Comparison of ENCODE assay signal across 24 mouse cellular contexts in the genomic region with DNA sequence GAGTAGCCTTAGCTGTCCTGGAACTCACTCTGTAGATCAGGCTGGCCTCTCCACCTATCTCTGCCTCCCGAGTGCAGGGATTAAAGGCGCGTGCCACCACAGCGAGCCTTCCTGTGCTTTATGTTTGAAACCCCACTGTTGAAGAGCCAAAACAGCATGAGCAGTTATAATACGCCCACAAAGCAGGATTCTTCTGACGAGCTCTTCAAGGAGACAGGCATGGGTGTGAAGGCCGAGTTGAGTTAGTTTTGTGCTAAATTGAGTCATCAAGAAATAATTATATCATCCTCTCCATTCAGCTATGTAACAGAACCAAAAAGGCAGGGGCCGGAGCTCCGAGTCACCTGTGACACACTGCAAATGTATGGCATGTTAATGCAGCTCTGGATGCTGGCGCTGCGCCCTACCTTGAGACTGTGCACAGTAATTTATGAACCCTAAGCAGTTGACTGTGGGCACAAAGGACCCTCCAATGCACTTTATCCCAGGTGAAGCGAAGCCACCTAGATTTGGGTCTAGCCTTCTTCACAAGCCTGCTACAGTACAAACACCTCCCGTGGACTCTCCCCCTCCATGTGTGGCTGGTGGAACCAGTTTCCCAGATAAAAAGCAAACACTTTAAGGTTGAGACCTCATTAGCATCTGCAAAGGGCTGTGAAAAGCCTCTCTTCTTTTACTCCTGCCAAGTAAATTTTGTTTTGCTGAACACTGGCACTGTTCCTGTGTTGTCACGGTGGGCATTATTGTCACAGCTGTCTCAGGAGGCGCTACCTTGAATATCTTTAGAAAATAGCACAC. TPM values are rescaled to one million over a fixed set of nuclear protein-coding genes. Genes with fewer than 3 reads are reported as not detected.
DNase-seq lines count a peak whose midpoint lies in the region; ATAC-seq lines count a peak whose summit lies in the region.
"Had no signal": no experiment of that assay in that cellular context is flagged by ENCODE, and none has a peak within 500 bp of the region (broad histone marks: within the 10 kb centered on the region; RNA-seq: fewer than 3 reads in every experiment).

No protein-coding gene starts in this region.

- 55% methylated on average over 15 of the region's 15 CpGs for WGBS in lung, embryonic 15.5 days

- H3K9me3 ChIP-seq in lung, embryonic 15.5 days: no peaks in the 10 kb centered on the region
- H3K9me3 ChIP-seq: embryonic facial prominence, embryonic 15.5 days; heart, embryonic 10.5 days; hindbrain, embryonic 13.5 days; kidney, embryonic 15.5 days had no signal

- no peak overlapping the region for H3K9ac ChIP-seq in lung, embryonic 15.5 days
- H3K9ac ChIP-seq: embryonic facial prominence, embryonic 15.5 days; hindbrain, embryonic 13.5 days; kidney, embryonic 15.5 days had no signal

- H3K27me3 ChIP-seq in lung, embryonic 15.5 days: no peaks in the 10 kb centered on the region
- H3K27me3 ChIP-seq: embryonic facial prominence, embryonic 15.5 days; hindbrain, embryonic 13.5 days; kidney, embryonic 15.5 days had no signal

- no peak overlapping the region for H3K4me2 ChIP-seq in lung, embryonic 15.5 days
- H3K4me2 ChIP-seq: embryonic facial prominence, embryonic 15.5 days; hindbrain, embryonic 13.5 days; kidney, embryonic 15.5 days; midbrain, embryonic 11.5 days had no signal

- peak overlapping the region; percentile 15; the same call in 1 of the 2 replicates for H3K27ac ChIP-seq in lung, embryonic 15.5 days
- H3K27ac ChIP-seq: embryonic facial prominence, embryonic 15.5 days; forebrain, embryonic 10.5 days; heart, embryonic 10.5 days; hindbrain, embryonic 13.5 days; kidney, embryonic 15.5 days had no signal

- ATAC-seq in lung, embryonic 15.5 days (ENCODE audit: borderline replicate concordance, extremely low read depth, low FRiP score, low TSS enrichment): no peak
- ATAC-seq in inflammation-experienced regulatory T-cells, adult 6 months: no peak
- no peak for ATAC-seq in granulocyte monocyte progenitor cell, adult 5-6 weeks (replicated peaks; ENCODE audit: poor library complexity, severe bottlenecking)
- ATAC-seq: intestine, embryonic 16.5 days had no signal

- H3K36me3 ChIP-seq in lung, embryonic 15.5 days: no peaks in the 10 kb centered on the region
- H3K36me3 ChIP-seq: embryonic facial prominence, embryonic 15.5 days; forebrain, embryonic 10.5 days; heart, embryonic 10.5 days; hindbrain, embryonic 13.5 days; kidney, embryonic 15.5 days had no signal

- peak; percentile 27 for DNase-seq in adrenal gland, postnatal 14 days
- no peak for DNase-seq in adrenal gland, postnatal 4 days (ENCODE audit: low spot score in 2 of 2)
- DNase-seq in lung, postnatal 25 days (ENCODE audit: low spot score): no peak
- DNase-seq in right cerebral cortex, postnatal 36 days (ENCODE audit: low spot score in 2 of 2): peak; percentile 13 to 22
- DNase-seq in right cerebral cortex, postnatal 10 days (ENCODE audit: low spot score in 2 of 2): no peak
- DNase-seq: cerebellum, adult 9-11 months; gastrocnemius, postnatal 25 days; heart, postnatal 10 days; layer of hippocampus, postnatal 36 days; left cerebral cortex, postnatal 4 days; lung, postnatal 36 days; right cerebral cortex, postnatal 4 days; thymus, postnatal 4 days had no signal

- no peaks in the 10 kb centered on the region for H3K4me1 ChIP-seq in lung, embryonic 15.5 days
- H3K4me1 ChIP-seq: embryonic facial prominence, embryonic 15.5 days; forebrain, embryonic 10.5 days; heart, embryonic 10.5 days; kidney, embryonic 15.5 days had no signal

- H3K4me3 ChIP-seq in lung, embryonic 15.5 days: no peak overlapping the region
- H3K4me3 ChIP-seq: embryonic facial prominence, embryonic 15.5 days; forebrain, embryonic 10.5 days; heart, embryonic 10.5 days; hindbrain, embryonic 13.5 days; kidney, embryonic 15.5 days had no signal

RNA-seq across cellular contexts. Expression of gene Usp44, which starts 47.9 kb away (rescaled TPM):
- total RNA-seq in adrenal gland, postnatal 14 days (2021): not detected in 2 replicates
- total RNA-seq in adrenal gland, postnatal 4 days (2021): under 1 TPM; 0.11 to 0.20 TPM
- 0.29 and 0.30 TPM in 2 replicates for polyA plus RNA-seq in lung, embryonic 15.5 days (2015; fragmentation: Nextera tagmentation; extraction: Ambion mirVana)
- polyA plus RNA-seq in inflammation-experienced regulatory T-cells, adult 6 months (2017; shearing (Covaris generic)): under 1 TPM; 0.24 to 0.65 (median 0.31) TPM
- total RNA-seq in granulocyte monocyte progenitor cell, adult 5-6 weeks (2014; fragmentation: Nextera tagmentation): 1.3 and 1.6 TPM in 2 replicates
- total RNA-seq in granulocyte monocyte progenitor cell, adult 5-6 weeks (2017): 1.6 and 2.9 TPM in 2 replicates
- total RNA-seq: heart, postnatal 10 days; layer of hippocampus, postnatal 36 days; liver, adult 2 months had no signal
- polyA plus RNA-seq: liver, adult 2 months had no signal

Comparison
In these comparisons a context has a peak if more than half of its experiments do, and no peak if none do; other contexts are left out.
1. DNase-seq: peak in adrenal gland, postnatal 14 days (single experiment) and right cerebral cortex, postnatal 36 days (2 of 2); none in adrenal gland, postnatal 4 days (0 of 2), lung, postnatal 25 days (single experiment) and right cerebral cortex, postnatal 10 days (0 of 2).